Mouse (Mus musculus): ENCODE data around the gene Hdgf. TPM values are rescaled to one million over a fixed set of nuclear protein-coding genes. Genes with fewer than 3 reads are reported as not detected.
A peak's percentile ranks its signal among the peaks of the same experiment; 100 is the strongest.

Hdgf gene
- total and polyA plus RNA-seq, 3 experiments = 199 to 468 (median 215) TPM

- Histone ChIP-seq H3K4me3 (replicated peaks in 1 of 3; ENCODE audit: low read depth in 2 of 3, low read length in 2 of 3, poor library complexity in 1 of 3) (peak within 1 kb of the TSS; percentile 70 to 83 (median 81)), H3K36me3 (replicated peaks in 1 of 2; ENCODE audit: control insufficient read depth in 1 of 2, insufficient read depth in 1 of 2, low read length in 1 of 2) (peaks cover 38 to 66% of the 10 kb centered on the region in 2 experiments), H3K27me3 (replicated peaks) (no peaks in the 10 kb centered on the region), H3K4me2 (ENCODE audit: insufficient read depth, low read depth, poor library complexity, severe bottlenecking) (peak within 1 kb of the TSS; percentile 90), H3K27ac (ENCODE audit: insufficient read depth, low read depth) (peak within 1 kb of the TSS; percentile 51; the same call in 1 of the 2 replicates), H3K9me3 (replicated peaks; ENCODE audit: low read length) (no peaks in the 10 kb centered on the region), H3K4me1 (ENCODE audit: control insufficient read depth in 1 of 2, insufficient read depth in 2 of 2) (peaks cover 0 to 19% of the 10 kb centered on the region in 2 experiments; a peak in 1 of 4 replicates), H3K9ac (ENCODE audit: insufficient read depth, low read depth) (peak within 1 kb of the TSS; percentile 87), H3K79me2 (replicated peaks; ENCODE audit: control insufficient read depth, extremely low read depth, insufficient read depth, poor library complexity, severe bottlenecking) (peaks cover 16% of the 10 kb centered on the region)
- DNase-seq (ENCODE audit: extremely low read depth) = peak; percentile 77
- dilution Hi-C loops (cut with MboI; ENCODE audit: extremely low pct_ligation_motif_present, extremely low pct_unique_long_range_greater_than_20kb, low sequenced_read_pairs) (no loop called here), in situ Hi-C loops (cut with MboI; ENCODE audit: low pct_ligation_motif_present, low pct_unique_long_range_greater_than_20kb, low sequenced_read_pairs) (no loop called here)
- TF ChIP-seq UBTF (IDR thresholded peaks at IDR 0.05; ENCODE audit: low read depth, low read length) (0 out of 2 replicates have a peak, but pooled peaks have one; percentile 7), JUND (conservative IDR thresholded peaks at IDR 0.05; ENCODE audit: low read depth, low read length) (no peak; the same call in none of the 2 replicates), KAT2A (IDR thresholded peaks at IDR 0.05; ENCODE audit: insufficient replicate concordance, low read length) (peak; percentile 94; the same call in 1 of the 2 replicates), MXI1 (IDR thresholded peaks at IDR 0.05; ENCODE audit: low read depth, low read length) (peak; percentile 98), MAX (IDR thresholded peaks at IDR 0.05; ENCODE audit: low read length) (peak; percentile 88), PAX5 (IDR thresholded peaks at IDR 0.05; ENCODE audit: low read length) (no peak), POLR2AphosphoS2 (IDR thresholded peaks at IDR 0.05; ENCODE audit: low read depth, low read length) (no peak), HCFC1 (IDR thresholded peaks at IDR 0.05; ENCODE audit: low read depth, low read length) (peak; percentile 98), ETS1 (conservative IDR thresholded peaks at IDR 0.05; ENCODE audit: low read depth, low read length) (no peak), MAZ (IDR thresholded peaks at IDR 0.05; ENCODE audit: low read depth, low read length) (0 out of 2 replicates have a peak, but pooled peaks have one; percentile 25), ZNF384 (IDR thresholded peaks at IDR 0.05; ENCODE audit: low read depth, low read length) (no peak; the same call in 1 of the 2 replicates), TBP (conservative IDR thresholded peaks at IDR 0.05; ENCODE audit: low read depth, low read length) (peak; percentile 75), GABPA (IDR thresholded peaks at IDR 0.05; ENCODE audit: insufficient replicate concordance, low read depth, low read length) (peak; percentile 40; the same call in 1 of the 2 replicates), E2F4 (IDR thresholded peaks at IDR 0.05; ENCODE audit: insufficient replicate concordance, low read depth, low read length) (peak; percentile 96), ELF1 (IDR thresholded peaks at IDR 0.05; ENCODE audit: low read depth, low read length) (peak; percentile 82), SIN3A (IDR thresholded peaks at IDR 0.05; ENCODE audit: low read length) (peak; percentile 71), EP300 (IDR thresholded peaks at IDR 0.05; ENCODE audit: low read length) (no peak), RAD21 (IDR thresholded peaks at IDR 0.05; ENCODE audit: low read depth, low read length) (no peak), BHLHE40 (IDR thresholded peaks at IDR 0.05; ENCODE audit: low read depth, low read length) (peak; percentile 66), NELFE (IDR thresholded peaks at IDR 0.05; ENCODE audit: low read depth, low read length) (peak; percentile 73), MEF2A (IDR thresholded peaks at IDR 0.05; ENCODE audit: borderline replicate concordance, low read depth, low read length) (0 out of 2 replicates have a peak, but pooled peaks have one; percentile 27), CHD2 (IDR thresholded peaks at IDR 0.05; ENCODE audit: low read length) (no peak; the same call in 1 of the 2 replicates), MYC (IDR thresholded peaks at IDR 0.05; ENCODE audit: low read depth, low read length) (peak; percentile 91), MAFK (IDR thresholded peaks at IDR 0.05; ENCODE audit: insufficient replicate concordance, low read length) (0 out of 2 replicates have a peak, but pooled peaks have one; percentile 16), ZKSCAN1 (IDR thresholded peaks at IDR 0.05; ENCODE audit: borderline replicate concordance, low read depth, low read length) (no peak), POLR2A (IDR thresholded peaks at IDR 0.05; ENCODE audit: low read depth, low read length) (peak; percentile 69), IRF4 (IDR thresholded peaks at IDR 0.05; ENCODE audit: low read depth, low read length) (peak; percentile 6; the same call in 1 of the 2 replicates), ZMIZ1 (IDR thresholded peaks at IDR 0.05; ENCODE audit: low read depth, low read length) (0 out of 2 replicates have a peak, but pooled peaks have one; percentile 53), TCF12 (IDR thresholded peaks at IDR 0.05; ENCODE audit: low read depth, low read length) (peak; percentile 56), NRF1 (IDR thresholded peaks at IDR 0.05; ENCODE audit: low read depth, low read length) (peak; percentile 67)
Measured at GRCm38 (mm10) chr3:87919336-87920108, 13.4 kb downstream of the Hdgf start, which contains the start of gene Mrpl24. Gene Mrpl24, plus strand, starts transcription at chr3:87919506.

Measured in CH12.LX (cell line).